Mouse (Mus musculus): ENCODE data around the gene Slc9a6.

Gene Slc9a6

GRCm38 (mm10) chrX:56665226-56665973 is 55.8 kb downstream of the Slc9a6 start:
- in situ Hi-C loops (cut with MboI, MseI) = no loop called here

DNA sequence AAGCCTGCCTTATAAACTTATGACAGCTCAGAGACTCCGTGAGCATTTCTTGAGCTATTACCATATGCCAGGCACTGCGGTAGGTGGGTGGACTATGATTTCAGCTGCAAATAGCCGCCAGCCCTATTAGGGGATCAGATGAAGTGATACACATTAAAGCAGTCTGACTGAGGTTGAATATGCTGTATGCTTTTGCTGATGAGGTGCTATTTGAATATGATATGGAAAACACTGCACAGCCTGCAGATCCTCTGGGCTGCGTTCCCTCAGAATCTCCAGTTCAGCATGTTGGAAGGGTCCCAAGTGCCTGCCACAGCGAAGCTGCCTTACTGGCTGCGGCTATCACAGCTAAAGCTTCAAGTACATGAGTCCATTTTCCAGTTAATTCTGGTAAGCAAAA is 57.7 kb downstream of the Slc9a6 start:
- in situ Hi-C loops (cut with MboI, MseI) = no loop called here

GRCm38 (mm10) chrX:56668051-56668450 is 58.5 kb downstream of the Slc9a6 start:
- in situ Hi-C loops (cut with MboI, MseI) = no loop called here

DNA sequence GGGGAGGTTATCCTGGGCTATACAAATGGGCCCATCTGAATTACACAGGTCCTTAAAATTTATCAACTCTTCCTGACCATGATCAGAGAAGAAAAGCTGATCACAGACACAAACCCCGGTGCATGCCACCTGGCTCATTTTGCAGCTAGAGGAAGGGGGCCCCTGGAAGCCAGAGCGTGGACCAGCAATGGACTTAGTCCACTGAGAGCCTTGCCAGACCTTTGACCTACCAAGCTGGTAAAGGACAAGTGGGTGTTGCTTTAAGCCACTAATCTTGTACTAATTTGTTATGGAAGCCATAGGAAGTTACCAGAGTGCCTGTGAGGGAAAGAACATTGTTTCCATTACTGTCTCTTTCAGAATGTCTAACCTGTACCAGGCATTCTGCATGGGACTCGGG is 58.9 kb downstream of the Slc9a6 start:
- in situ Hi-C loops (cut with MboI, MseI) = no loop called here

DNA sequence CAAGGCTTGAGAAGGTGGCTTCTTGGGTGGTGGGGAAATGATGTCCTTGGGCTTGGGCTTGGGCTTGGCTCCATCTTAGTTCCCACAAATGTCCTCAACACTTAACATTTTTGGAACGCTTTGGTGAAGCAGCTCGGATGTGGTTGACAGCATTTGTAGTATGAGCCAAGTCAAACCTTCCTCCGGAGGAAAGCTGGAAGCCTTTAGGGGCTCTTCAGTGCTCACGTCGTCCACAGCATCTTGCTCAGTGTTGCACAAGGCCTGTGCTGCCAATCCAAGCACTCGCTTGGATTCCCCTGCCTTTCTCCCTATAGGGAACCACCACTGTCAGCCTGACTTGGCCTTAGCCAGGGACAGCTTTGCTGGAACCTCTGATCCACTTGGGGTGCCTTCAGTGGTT is 66.0 kb downstream of the Slc9a6 start:
- in situ Hi-C loops (cut with MboI, MseI) = no loop called here

DNA sequence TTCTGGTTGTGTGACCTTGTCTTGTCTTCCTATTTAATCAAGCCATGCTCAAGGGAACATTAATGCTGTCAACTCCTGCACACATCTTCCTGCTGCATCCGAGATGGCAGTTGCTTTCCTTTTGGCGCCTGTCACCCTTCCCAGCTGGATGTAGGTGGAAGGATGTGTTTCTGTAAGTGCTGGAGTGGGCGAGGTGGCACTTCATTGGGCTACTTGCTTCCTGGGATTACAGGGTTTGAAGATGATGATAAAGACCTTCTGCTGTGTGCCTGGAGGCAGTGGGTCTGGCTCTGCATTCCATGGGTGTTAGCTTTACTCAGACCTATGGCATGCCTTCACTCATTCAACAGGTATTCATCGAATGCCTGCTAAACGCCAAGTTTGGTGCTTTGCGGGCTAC is 68.2 kb downstream of the Slc9a6 start:
- in situ Hi-C loops (cut with MboI, MseI) = no loop called here

GRCm38 (mm10) chrX:56679066-56679465 is 69.5 kb downstream of the Slc9a6 start:
- in situ Hi-C loops (cut with MboI, MseI) = no loop called here

DNA sequence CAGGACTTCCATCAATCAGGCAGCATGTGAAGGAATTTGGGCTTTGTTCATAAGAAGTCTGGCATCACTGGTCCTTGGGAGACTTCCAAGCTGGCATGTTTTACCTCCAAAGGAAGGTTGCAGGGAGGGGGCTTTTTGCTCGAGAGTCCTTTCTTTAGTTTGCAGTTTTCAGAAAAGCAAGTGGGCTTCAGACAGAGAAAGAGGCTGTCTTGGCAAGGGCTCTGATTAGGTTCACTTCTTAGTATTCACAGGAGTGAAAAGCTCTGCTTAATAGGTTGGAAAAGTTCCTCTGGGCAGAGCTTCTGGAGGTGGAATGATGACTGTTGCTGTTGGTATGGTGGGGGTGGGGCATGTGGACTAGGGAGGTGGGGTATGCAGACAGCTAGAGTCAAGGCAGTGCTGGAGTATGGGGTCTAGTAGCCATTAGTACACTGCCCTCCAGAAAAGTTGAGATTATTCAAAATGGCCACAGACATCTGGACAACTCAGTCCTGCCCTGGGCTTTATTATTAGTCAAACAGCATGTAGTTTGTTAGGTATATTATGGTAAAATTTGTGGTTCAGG is 72.7 kb downstream of the Slc9a6 start:
- in situ Hi-C loops (cut with MboI, MseI) = no loop called here

DNA sequence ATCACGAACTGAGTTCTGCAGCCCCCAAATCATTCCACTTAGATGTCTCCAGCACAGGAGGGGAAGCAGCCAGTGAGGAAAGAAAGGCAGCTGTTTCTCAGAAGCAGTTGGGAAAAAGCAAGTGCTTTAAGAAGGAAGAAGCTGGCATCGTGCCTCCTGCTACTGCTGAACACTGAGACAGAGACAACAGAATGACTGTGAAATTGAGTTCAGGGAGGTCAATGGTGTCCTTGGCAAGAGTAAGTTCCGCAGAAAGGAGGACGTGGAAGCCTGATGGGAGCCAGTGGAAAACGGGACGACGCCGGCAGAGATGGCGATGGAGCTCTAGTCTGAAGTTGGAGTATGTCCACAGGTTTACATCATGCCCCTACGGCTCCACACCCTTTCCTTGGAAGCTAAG is 74.0 kb downstream of the Slc9a6 start:
- in situ Hi-C loops (cut with MboI, MseI) = no loop called here

DNA sequence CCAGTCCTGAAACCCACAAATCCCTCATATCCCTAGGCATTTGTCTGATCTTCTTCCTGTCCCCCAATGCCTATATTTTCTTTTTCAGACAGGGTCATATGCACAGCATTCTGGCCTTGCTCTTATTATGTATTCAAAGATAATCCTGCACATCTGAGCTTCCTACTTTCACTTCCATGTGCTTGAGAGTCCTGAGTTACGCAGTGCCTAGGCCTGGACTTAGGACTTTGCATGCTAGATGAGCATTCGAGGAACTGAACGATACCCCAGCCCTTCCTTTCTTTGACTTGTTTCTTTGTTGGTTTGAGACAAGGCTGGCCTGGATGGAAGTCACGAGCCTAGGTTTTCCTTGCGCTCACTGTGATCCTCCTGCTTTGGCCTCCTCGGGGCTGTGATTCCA is 83.0 kb downstream of the Slc9a6 start:
- in situ Hi-C loops (cut with MboI, MseI) = no loop called here

DNA sequence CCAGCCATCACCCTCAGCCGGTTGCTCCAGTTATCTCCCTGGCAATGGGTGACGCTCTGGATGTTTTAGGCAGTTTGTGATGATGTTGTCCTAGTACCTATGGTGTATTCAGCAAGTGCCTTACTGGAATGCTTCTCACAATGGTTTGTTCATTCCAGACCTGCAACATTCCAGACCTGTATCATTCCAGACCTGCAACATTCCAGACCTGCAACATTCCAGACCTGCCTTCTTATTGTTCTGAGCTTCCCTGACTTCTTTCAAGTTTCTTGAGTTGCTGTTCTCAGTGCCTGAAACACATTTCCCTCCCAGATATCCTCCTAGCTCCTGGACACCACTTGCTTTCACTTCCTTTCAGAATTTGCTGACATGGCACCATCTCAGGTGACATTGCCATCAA is 85.0 kb downstream of the Slc9a6 start:
- in situ Hi-C loops (cut with MboI, MseI) = no loop called here

GRCm38 (mm10) chrX:56697199-56697780 is 87.7 kb downstream of the Slc9a6 start:
- in situ Hi-C loops (cut with MboI, MseI) = no loop called here

- in situ Hi-C loops (cut with MboI, MseI) = no loop called here
Observed at GRCm38 (mm10) chrX:56697886-56698285, 88.3 kb downstream of the Slc9a6 start.

GRCm38 (mm10) chrX:56701261-56701660 is 91.7 kb downstream of the Slc9a6 start:
- in situ Hi-C loops (cut with MboI, MseI) = no loop called here

DNA sequence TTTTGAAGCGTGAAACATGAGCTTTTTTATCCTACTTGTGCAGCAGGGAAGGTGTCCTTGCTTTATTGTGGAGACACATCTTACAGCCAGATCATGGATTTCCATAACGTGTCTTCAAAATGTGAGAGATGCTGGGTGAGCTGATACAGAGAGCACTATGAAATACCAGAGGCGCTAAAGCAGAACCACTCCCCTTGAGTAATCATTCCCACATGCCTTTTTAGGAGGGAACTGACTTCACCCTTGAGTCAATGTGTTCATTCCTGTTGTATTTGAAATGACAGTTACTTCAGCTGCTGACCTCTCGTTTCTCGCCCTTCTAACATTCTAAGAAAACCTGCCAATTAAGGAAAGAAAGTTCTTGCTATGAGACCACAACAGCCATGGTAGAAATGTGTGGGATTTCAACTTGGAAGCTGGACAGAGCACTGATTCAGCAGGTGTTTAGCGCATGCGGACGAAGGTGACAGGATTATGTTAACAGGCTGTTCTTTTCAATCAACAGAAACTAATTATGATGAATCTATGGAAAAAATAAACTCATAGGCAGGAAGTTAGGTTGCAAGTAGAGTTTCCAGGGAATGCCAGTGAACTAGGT is 94.5 kb downstream of the Slc9a6 start:
- in situ Hi-C loops (cut with MboI, MseI) = no loop called here

- in situ Hi-C loops (cut with MboI, MseI) = no loop called here
Observed at GRCm38 (mm10) chrX:56708592-56709370, 99.2 kb downstream of the Slc9a6 start.

- in situ Hi-C loops (cut with MboI, MseI) = no loop called here
Observed at GRCm38 (mm10) chrX:56710522-56710921, 101.0 kb downstream of the Slc9a6 start.

GRCm38 (mm10) chrX:56712666-56713065 is 103.1 kb downstream of the Slc9a6 start:
- in situ Hi-C loops (cut with MboI, MseI) = no loop called here

Measured in T-helper 17 cell (primary cell).